In genomic region chr13:96010861-96011511, GRCm38 (mm10) we compare ENCODE assay signal across 8 mouse cellular contexts.
DNase-seq lines count a peak whose midpoint lies in the region; ATAC-seq and TF ChIP-seq lines count a peak whose summit lies in the region.

No protein-coding gene starts in this region.

- no peak overlapping the region for H3K9ac ChIP-seq in limb, embryonic 13.5 days

- ATAC-seq in limb, embryonic 13.5 days (ENCODE audit: low FRiP score, low read depth): no peak

- no peak for TF ChIP-seq CTCF in lung, adult 2 months (IDR thresholded peaks at IDR 0.05; ENCODE audit: insufficient read depth, low read length)

- no peaks in the 10 kb centered on the region for H3K36me3 ChIP-seq in heart, embryonic 10.5 days
- no peaks in the 10 kb centered on the region for H3K36me3 ChIP-seq in limb, embryonic 13.5 days

- no peaks in the 10 kb centered on the region for H3K9me3 ChIP-seq in heart, embryonic 10.5 days
- H3K9me3 ChIP-seq in limb, embryonic 13.5 days: no peaks in the 10 kb centered on the region

- TF ChIP-seq POLR2A in lung, adult 2 months (IDR thresholded peaks at IDR 0.05; ENCODE audit: borderline replicate concordance, extremely low read depth, low read depth, low read length): no peak

- 38% methylated on average over 11 of the region's 11 CpGs for WGBS in heart, embryonic 10.5 days
- 30% methylated on average over 11 of the region's 11 CpGs for WGBS in limb, embryonic 13.5 days
- 34% methylated on average over 11 of the region's 11 CpGs for WGBS in lung, adult 2 months

- intact Hi-C loops in gastrocnemius, postnatal 36 days (cut with DNase I): no loop called here

- H3K4me2 ChIP-seq in limb, embryonic 13.5 days (replicated peaks): 0 out of 2 replicates have a peak overlapping the region, but pooled peaks have one; percentile 14

- H3K27ac ChIP-seq in heart, embryonic 10.5 days: no peak overlapping the region
- H3K27ac ChIP-seq in limb, embryonic 13.5 days: no peak overlapping the region

- no peak for DNase-seq in heart, embryonic 10.5 days (ENCODE audit: low spot score)
- no peak for DNase-seq in heart, adult 18-20 months
- DNase-seq in CD4-positive, CD25-positive, alpha-beta regulatory T cell, adult 2 months (ENCODE audit: low read depth, low spot score): peak; percentile 36
- DNase-seq in embryo, embryonic 9.5 days (ENCODE audit: extremely low spot score): peak; percentile 23
- no peak for DNase-seq in gastrocnemius, postnatal 36 days
- DNase-seq in lung, adult 2 months: no peak
- DNase-seq in testis, postnatal 14 days (ENCODE audit: low spot score): no peak

- 0 out of 2 replicates have a peak overlapping the region, but pooled peaks have one; percentile 3 for H3K4me3 ChIP-seq in heart, embryonic 10.5 days
- no peak overlapping the region for H3K4me3 ChIP-seq in limb, embryonic 13.5 days
- no peak overlapping the region for H3K4me3 ChIP-seq in lung, adult 2 months (replicated peaks; ENCODE audit: extremely low read depth, low read depth, low read length)

- no peaks in the 10 kb centered on the region for H3K27me3 ChIP-seq in heart, embryonic 10.5 days (ENCODE audit: insufficient read depth, poor library complexity, severe bottlenecking)
- H3K27me3 ChIP-seq in limb, embryonic 13.5 days: no peaks in the 10 kb centered on the region

- H3K4me1 ChIP-seq in heart, embryonic 10.5 days: peaks cover 6% of the 10 kb centered on the region
- peaks cover 6% of the 10 kb centered on the region; the same call in 1 of the 2 replicates for H3K4me1 ChIP-seq in limb, embryonic 13.5 days
- no peaks in the 10 kb centered on the region for H3K4me1 ChIP-seq in lung, adult 2 months (ENCODE audit: control insufficient read depth, insufficient read depth, low read length)

Comparison
In these comparisons a context has a peak if more than half of its experiments do, and no peak if none do; other contexts are left out.
1. DNase-seq: peak in CD4-positive, CD25-positive, alpha-beta regulatory T cell, adult 2 months (single experiment) and embryo, embryonic 9.5 days (single experiment); none in heart, embryonic 10.5 days (single experiment), heart, adult 18-20 months (0 of 2), gastrocnemius, postnatal 36 days (0 of 2), lung, adult 2 months (single experiment) and testis, postnatal 14 days (single experiment).